In genomic region chr3:89801507-89801847, GRCm38 (mm10) we compare ENCODE assay signal across 10 mouse cellular contexts. TPM values are rescaled to one million over a fixed set of nuclear protein-coding genes. Genes with fewer than 3 reads are reported as not detected.
DNase-seq lines count a peak whose midpoint lies in the region; ATAC-seq and TF ChIP-seq lines count a peak whose summit lies in the region.
"Had no signal": no experiment of that assay in that cellular context is flagged by ENCODE, and none has a peak within 500 bp of the region (broad histone marks: within the 10 kb centered on the region; RNA-seq: fewer than 3 reads in every experiment).

No protein-coding gene starts in this region.

- WGBS in intestine, postnatal 0 days, result 5% methylated on average over 3 of the region's 3 CpGs
- 52% methylated on average over 3 of the region's 3 CpGs for WGBS in hindbrain, embryonic 11.5 days

- H3K27ac ChIP-seq in gastrocnemius, adult 2 months, result peak overlapping the region; percentile 59; the same call in 1 of the 2 replicates
- H3K27ac ChIP-seq in ES-E14 (ENCODE audit: insufficient read depth, low read depth, low read length, poor library complexity, severe bottlenecking), result peak overlapping the region; percentile 98; the same call in 1 of the 2 replicates
- no peak overlapping the region for H3K27ac ChIP-seq in intestine, postnatal 0 days (ENCODE audit: low read depth, low read length)
- H3K27ac ChIP-seq in hindbrain, embryonic 11.5 days (ENCODE audit: low read depth, low read length), result no peak overlapping the region
- H3K27ac ChIP-seq: liver, embryonic 15.5 days had no signal

- H3K27me3 ChIP-seq in intestine, postnatal 0 days (replicated peaks; ENCODE audit: control insufficient read depth, insufficient read depth, low read length), result no peaks in the 10 kb centered on the region
- H3K27me3 ChIP-seq in hindbrain, embryonic 11.5 days (ENCODE audit: control insufficient read depth, insufficient read depth, low read length), result no peaks in the 10 kb centered on the region; the same call in 1 of the 2 replicates

- H3K4me1 ChIP-seq in ES-E14 (ENCODE audit: control insufficient read depth in 2 of 2, insufficient read depth in 2 of 2, low read length in 2 of 2, poor library complexity in 1 of 2), result peaks cover 16 to 31% of the 10 kb centered on the region in 2 experiments
- H3K4me1 ChIP-seq in intestine, postnatal 0 days (replicated peaks; ENCODE audit: control insufficient read depth, insufficient read depth, low read length), result no peaks in the 10 kb centered on the region; the same call in 1 of the 2 replicates
- H3K4me1 ChIP-seq in hindbrain, embryonic 11.5 days (replicated peaks; ENCODE audit: control insufficient read depth, insufficient read depth, low read length), result no peaks in the 10 kb centered on the region

- no peak overlapping the region for H3K4me3 ChIP-seq in gastrocnemius, adult 2 months
- no peak overlapping the region for H3K4me3 ChIP-seq in ES-E14 (ENCODE audit: insufficient read depth in 1 of 2, low read depth in 1 of 2, low read length in 2 of 2, poor library complexity in 1 of 2, severe bottlenecking in 1 of 2)
- no peak overlapping the region for H3K4me3 ChIP-seq in intestine, postnatal 0 days (ENCODE audit: low read depth, low read length)
- H3K4me3 ChIP-seq in hindbrain, embryonic 11.5 days (ENCODE audit: low read depth, low read length), result no peak overlapping the region
- H3K4me3 ChIP-seq: liver, embryonic 15.5 days had no signal

- no peak for DNase-seq in gastrocnemius, adult 2 months
- no peak for DNase-seq in gastrocnemius, adult 18-20 months (ENCODE audit: low spot score)
- peak; percentile 73 for DNase-seq in ES-E14 (ENCODE audit: low read depth, low spot score)
- DNase-seq in ovary, postnatal 10 days (ENCODE audit: low spot score), result no peak
- DNase-seq in hindbrain, embryonic 11.5 days (ENCODE audit: low spot score), result no peak
- DNase-seq: gastrocnemius, postnatal 36 days had no signal

- no peak for TF ChIP-seq CTCF in gastrocnemius, adult 2 months (IDR thresholded peaks at IDR 0.05)
- peak; percentile 42 for TF ChIP-seq CTCF in intestine, postnatal 0 days (IDR thresholded peaks at IDR 0.05; ENCODE audit: low read depth)

- ATAC-seq in intestine, postnatal 0 days, result peak; percentile 59; the same call in 1 of the 2 replicates
- ATAC-seq in megakaryocyte, adult 5-6 weeks (ENCODE audit: poor library complexity, severe bottlenecking), result peak; percentile 69
- ATAC-seq in frontal cortex, adult (ENCODE audit: low TSS enrichment), result no peak
- ATAC-seq in hindbrain, embryonic 11.5 days (ENCODE audit: low FRiP score), result no peak

- H3K9me3 ChIP-seq in ES-E14 (ENCODE audit: control insufficient read depth, insufficient read depth, low read depth, low read length), result no peaks in the 10 kb centered on the region
- H3K9me3 ChIP-seq in intestine, postnatal 0 days (ENCODE audit: control insufficient read depth), result no peaks in the 10 kb centered on the region
- H3K9me3 ChIP-seq in hindbrain, embryonic 11.5 days (ENCODE audit: control insufficient read depth, low read length), result no peaks in the 10 kb centered on the region
- H3K9me3 ChIP-seq: liver, embryonic 15.5 days had no signal

- peak overlapping the region; percentile 35; the same call in 1 of the 2 replicates for H3K4me2 ChIP-seq in intestine, postnatal 0 days (replicated peaks; ENCODE audit: low read depth)
- no peak overlapping the region for H3K4me2 ChIP-seq in hindbrain, embryonic 11.5 days (replicated peaks; ENCODE audit: low read depth, low read length)
- H3K4me2 ChIP-seq: liver, embryonic 15.5 days had no signal

- in situ Hi-C loops in ES-E14 (cut with MboI; ENCODE audit: low sequenced_read_pairs in 2 of 2, unreplicated experiment in 2 of 2), result no loop called here

- H3K36me3 ChIP-seq in ES-E14 (ENCODE audit: control insufficient read depth, insufficient read depth, low read length, poor library complexity, severe bottlenecking), result no peaks in the 10 kb centered on the region
- no peaks in the 10 kb centered on the region for H3K36me3 ChIP-seq in intestine, postnatal 0 days (ENCODE audit: control insufficient read depth, insufficient read depth)
- H3K36me3 ChIP-seq in hindbrain, embryonic 11.5 days (ENCODE audit: control insufficient read depth, insufficient read depth, low read length), result no peaks in the 10 kb centered on the region
- H3K36me3 ChIP-seq: liver, embryonic 15.5 days had no signal

- intact Hi-C loops in gastrocnemius, adult 2 months (cut with DNase I), result no loop called here

- H3K9ac ChIP-seq in ES-E14 (ENCODE audit: insufficient read depth, low read depth, low read length, poor library complexity, severe bottlenecking), result peak overlapping the region; percentile 52; the same call in 1 of the 2 replicates
- H3K9ac ChIP-seq in intestine, postnatal 0 days (ENCODE audit: low read depth, low read length), result no peak overlapping the region
- H3K9ac ChIP-seq in hindbrain, embryonic 11.5 days (ENCODE audit: low read depth, low read length), result no peak overlapping the region
- H3K9ac ChIP-seq: liver, embryonic 15.5 days had no signal

TF ChIP-seq in ES-E14, 5 proteins besides CTCF, POLR2A, EP300 and RAD21:
- TF ChIP-seq ZNF384 (IDR thresholded peaks at IDR 0.05; ENCODE audit: low read depth, low read length) (no peak), ZC3H11A (IDR thresholded peaks at IDR 0.05; ENCODE audit: borderline replicate concordance, low read depth, low read length) (no peak), CHD2 (IDR thresholded peaks at IDR 0.05; ENCODE audit: low read depth, low read length) (no peak), HCFC1 (IDR thresholded peaks at IDR 0.05; ENCODE audit: borderline replicate concordance, insufficient read depth, low read length) (no peak), MAFK (IDR thresholded peaks at IDR 0.05; ENCODE audit: insufficient read depth, low read depth, low read length) (no peak)

RNA-seq across cellular contexts. Expression of gene Ube2q1, which starts 28.1 kb away (rescaled TPM):
- total RNA-seq in gastrocnemius, adult 2 months (2021), result 10 to 100 TPM; 14.2 to 15.9 TPM
- total RNA-seq in gastrocnemius, adult 18-20 months (2021), result 10 to 100 TPM; 13.1 to 14.0 TPM
- 45.2 and 47.6 TPM in 2 replicates for total RNA-seq in ES-E14 (2012; rRNA removed)
- polyA plus RNA-seq in intestine, postnatal 0 days (2015; fragmentation: Nextera tagmentation; extraction: Ambion mirVana), result 22.1 and 23.7 TPM in 2 replicates
- total RNA-seq in megakaryocyte, adult 5-6 weeks (2015), result 113 and 119 TPM in 2 replicates
- total RNA-seq in megakaryocyte, adult 5-6 weeks (2017), result 133 and 138 TPM in 2 replicates
- 21.9 and 24.9 TPM in 2 replicates for polyA plus RNA-seq in hindbrain, embryonic 11.5 days (2014; fragmentation: Nextera tagmentation; extraction: Ambion mirVana)

RNA-seq across cellular contexts. Expression of gene She, which starts 29.7 kb away (rescaled TPM):
- total RNA-seq in gastrocnemius, adult 2 months (2021), result 1 to 10 TPM; 4.1 to 5.1 TPM
- total RNA-seq in gastrocnemius, adult 18-20 months (2021), result 1 to 10 TPM; 2.8 to 4.8 TPM
- 2.0 and 2.6 TPM in 2 replicates for total RNA-seq in ES-E14 (2012; rRNA removed)
- polyA plus RNA-seq in intestine, postnatal 0 days (2015; fragmentation: Nextera tagmentation; extraction: Ambion mirVana), result 1.6 and 1.8 TPM in 2 replicates
- not detected in 2 replicates for total RNA-seq in megakaryocyte, adult 5-6 weeks (2015)
- not detected in 2 replicates for total RNA-seq in megakaryocyte, adult 5-6 weeks (2017)
- 2.2 TPM in 2 replicates for polyA plus RNA-seq in hindbrain, embryonic 11.5 days (2014; fragmentation: Nextera tagmentation; extraction: Ambion mirVana)

RNA-seq across cellular contexts. Expression of gene Chrnb2, which starts 37.0 kb away (rescaled TPM):
- total RNA-seq in gastrocnemius, adult 2 months (2021), result under 1 TPM; 0.08 to 0.11 TPM
- under 1 TPM; 0.09 to 0.16 TPM for total RNA-seq in gastrocnemius, adult 18-20 months (2021)
- 0.67 and 2.1 TPM in 2 replicates for total RNA-seq in ES-E14 (2012; rRNA removed)
- 0.95 and 1.0 TPM in 2 replicates for polyA plus RNA-seq in intestine, postnatal 0 days (2015; fragmentation: Nextera tagmentation; extraction: Ambion mirVana)
- total RNA-seq in megakaryocyte, adult 5-6 weeks (2015), result 0.21 and 0.91 TPM in 2 replicates
- total RNA-seq in megakaryocyte, adult 5-6 weeks (2017), result 0.49 and 0.51 TPM in 2 replicates
- polyA plus RNA-seq in hindbrain, embryonic 11.5 days (2014; fragmentation: Nextera tagmentation; extraction: Ambion mirVana), result 12.0 and 17.7 TPM in 2 replicates

Comparison
In these comparisons a context has a peak if more than half of its experiments do, and no peak if none do; other contexts are left out.
1. H3K27ac ChIP-seq: peak in gastrocnemius, adult 2 months (single experiment) and ES-E14 (single experiment); none in intestine, postnatal 0 days (single experiment) and hindbrain, embryonic 11.5 days (single experiment).
2. ATAC-seq: peak in intestine, postnatal 0 days (single experiment) and megakaryocyte, adult 5-6 weeks (single experiment); none in frontal cortex, adult (single experiment) and hindbrain, embryonic 11.5 days (single experiment).